Mouse (Mus musculus): ENCODE results near the gene Rcbtb2. TPM values are rescaled to one million over a fixed set of nuclear protein-coding genes. Genes with fewer than 3 reads are reported as not detected.

Gene Rcbtb2
- polyA plus RNA-seq, 1 experiment = 0.24 TPM

GRCm38 (mm10) chr14:73162192-73162800, 39.5 kb downstream of the Rcbtb2 start:
- no peaks in the 10 kb centered on the region for H3K27me3 ChIP-seq (ENCODE audit: control insufficient read depth)
- no peak for TF ChIP-seq GATA1 (IDR thresholded peaks at IDR 0.05; ENCODE audit: low read length)
- no peaks in the 10 kb centered on the region for H3K4me1 ChIP-seq (ENCODE audit: control insufficient read depth)
- H3K36me3 ChIP-seq (ENCODE audit: control insufficient read depth) = peaks cover 3% of the 10 kb centered on the region; the same call in 1 of the 2 replicates
- no peak overlapping the region for H3K4me3 ChIP-seq (replicated peaks)
- no peaks in the 10 kb centered on the region for H3K9me3 ChIP-seq (ENCODE audit: control insufficient read depth, low read length)

GRCm38 (mm10) chr14:73163363-73163998, 40.6 kb downstream of the Rcbtb2 start:
- Histone ChIP-seq H3K4me1 (ENCODE audit: control insufficient read depth) (no peaks in the 10 kb centered on the region), H3K36me3 (ENCODE audit: control insufficient read depth) (peaks cover 3% of the 10 kb centered on the region; the same call in 1 of the 2 replicates), H3K4me3 (replicated peaks) (no peak overlapping the region), H3K9me3 (ENCODE audit: control insufficient read depth, low read length) (no peaks in the 10 kb centered on the region), H3K27me3 (ENCODE audit: control insufficient read depth) (no peaks in the 10 kb centered on the region)
- TF ChIP-seq GATA1 (IDR thresholded peaks at IDR 0.05; ENCODE audit: low read length) = no peak
- TF ChIP-seq TAL1 (IDR thresholded peaks at IDR 0.05; ENCODE audit: low read length) = no peak

- Histone ChIP-seq H3K4me1 (ENCODE audit: control insufficient read depth) (no peaks in the 10 kb centered on the region), H3K9me3 (ENCODE audit: control insufficient read depth, low read length) (no peaks in the 10 kb centered on the region), H3K36me3 (ENCODE audit: control insufficient read depth) (peaks cover 3% of the 10 kb centered on the region; the same call in 1 of the 2 replicates), H3K4me3 (replicated peaks) (no peak overlapping the region), H3K27me3 (ENCODE audit: control insufficient read depth) (no peaks in the 10 kb centered on the region)
- TF ChIP-seq GATA1 (IDR thresholded peaks at IDR 0.05; ENCODE audit: low read length) (no peak), TAL1 (IDR thresholded peaks at IDR 0.05; ENCODE audit: low read length) (no peak)
These were observed 42.3 kb downstream of the Rcbtb2 start for GRCm38 (mm10) chr14:73165136-73165535.

- Histone ChIP-seq H3K4me1 (ENCODE audit: control insufficient read depth) (no peaks in the 10 kb centered on the region; the same call in 1 of the 2 replicates), H3K36me3 (ENCODE audit: control insufficient read depth) (peaks cover 5% of the 10 kb centered on the region), H3K27me3 (ENCODE audit: control insufficient read depth) (no peaks in the 10 kb centered on the region), H3K9me3 (ENCODE audit: control insufficient read depth, low read length) (no peaks in the 10 kb centered on the region), H3K4me3 (replicated peaks) (no peak overlapping the region)
- TF ChIP-seq TAL1 (IDR thresholded peaks at IDR 0.05; ENCODE audit: low read length) (no peak), GATA1 (IDR thresholded peaks at IDR 0.05; ENCODE audit: low read length) (no peak)
These were observed 45.8 kb downstream of the Rcbtb2 start for GRCm38 (mm10) chr14:73168605-73169004.

GRCm38 (mm10) chr14:73169926-73170844, 47.3 kb downstream of the Rcbtb2 start:
- H3K4me1 ChIP-seq (ENCODE audit: control insufficient read depth) = peaks cover 1% of the 10 kb centered on the region
- TF ChIP-seq TAL1 (IDR thresholded peaks at IDR 0.05; ENCODE audit: low read length) (no peak), GATA1 (IDR thresholded peaks at IDR 0.05; ENCODE audit: low read length) (no peak)
- no peaks in the 10 kb centered on the region for H3K27me3 ChIP-seq (ENCODE audit: control insufficient read depth)
- H3K4me3 ChIP-seq (replicated peaks) = no peak overlapping the region
- H3K9me3 ChIP-seq (ENCODE audit: control insufficient read depth, low read length) = no peaks in the 10 kb centered on the region
- peaks cover 6% of the 10 kb centered on the region for H3K36me3 ChIP-seq (ENCODE audit: control insufficient read depth)

GRCm38 (mm10) chr14:73172196-73173011, 49.6 kb downstream of the Rcbtb2 start:
- peaks cover 6% of the 10 kb centered on the region for H3K4me1 ChIP-seq (ENCODE audit: control insufficient read depth)
- no peaks in the 10 kb centered on the region for H3K27me3 ChIP-seq (ENCODE audit: control insufficient read depth)
- H3K4me3 ChIP-seq (replicated peaks) = no peak overlapping the region
- H3K36me3 ChIP-seq (ENCODE audit: control insufficient read depth) = peaks cover 3% of the 10 kb centered on the region
- no peak for TF ChIP-seq TAL1 (IDR thresholded peaks at IDR 0.05; ENCODE audit: low read length)
- no peak for TF ChIP-seq GATA1 (IDR thresholded peaks at IDR 0.05; ENCODE audit: low read length)
- no peaks in the 10 kb centered on the region for H3K9me3 ChIP-seq (ENCODE audit: control insufficient read depth, low read length)

- peaks cover 5% of the 10 kb centered on the region for H3K36me3 ChIP-seq (ENCODE audit: control insufficient read depth)
- H3K27me3 ChIP-seq (ENCODE audit: control insufficient read depth) = no peaks in the 10 kb centered on the region
- H3K4me3 ChIP-seq (replicated peaks) = no peak overlapping the region
- TF ChIP-seq GATA1 (IDR thresholded peaks at IDR 0.05; ENCODE audit: low read length) (no peak), TAL1 (IDR thresholded peaks at IDR 0.05; ENCODE audit: low read length) (no peak)
- H3K9me3 ChIP-seq (ENCODE audit: control insufficient read depth, low read length) = no peaks in the 10 kb centered on the region
- peaks cover 6% of the 10 kb centered on the region for H3K4me1 ChIP-seq (ENCODE audit: control insufficient read depth)
These were observed 50.8 kb downstream of the Rcbtb2 start for GRCm38 (mm10) chr14:73173662-73174061.

- Histone ChIP-seq H3K4me3 (replicated peaks) (no peak overlapping the region), H3K36me3 (ENCODE audit: control insufficient read depth) (peaks cover 5% of the 10 kb centered on the region), H3K27me3 (ENCODE audit: control insufficient read depth) (no peaks in the 10 kb centered on the region), H3K4me1 (ENCODE audit: control insufficient read depth) (peaks cover 6% of the 10 kb centered on the region), H3K9me3 (ENCODE audit: control insufficient read depth, low read length) (no peaks in the 10 kb centered on the region)
- TF ChIP-seq TAL1 (IDR thresholded peaks at IDR 0.05; ENCODE audit: low read length) (no peak), GATA1 (IDR thresholded peaks at IDR 0.05; ENCODE audit: low read length) (no peak)
These were observed 51.5 kb downstream of the Rcbtb2 start for GRCm38 (mm10) chr14:73174091-73174995.

Data from erythroblast, embryonic 14.5 days (primary cell).